Mouse (Mus musculus): ENCODE results near the gene H2-M10.3.

GRCm38 (mm10) chr17:36355763-36356162 lies 12.5 kb downstream of the H2-M10.3 start:
- TF ChIP-seq POLR2A (IDR thresholded peaks at IDR 0.05; ENCODE audit: extremely low read depth, insufficient read depth, low read length), result no peak
- TF ChIP-seq CTCF (IDR thresholded peaks at IDR 0.05; ENCODE audit: low read depth, low read length), result no peak

All from liver, adult 2 months (tissue).